Mouse (Mus musculus) lung, postnatal 0 days (tissue): ENCODE data around the gene Col1a2. TPM values are rescaled to one million over a fixed set of nuclear protein-coding genes. Genes with fewer than 3 reads are reported as not detected.

ENCODE experiments used
- ATAC-seq: fragments of 200-750 bp; cut with Nextera tagmentation; 2 replicates; pipeline ENCODE4 v1.8.0; 2017; ENCODE audit warnings: moderate library complexity
- DNase-seq: peaks from one replicate; pipeline ENCODE4 v3.0.0-alpha.2; 2016; ENCODE audit warnings: low spot score
- H3K27ac ChIP-seq: fragments of 300-500 bp; sonication (generic); 2 replicates; pipeline ENCODE4 v1.5.1; 2014; ENCODE audit warnings: antibody characterized with exemption, mild to moderate bottlenecking, low read length, mixed read lengths
- H3K27me3 ChIP-seq: fragments of 300-500 bp; sonication (generic); replicated peaks from 2 replicates; pipeline ENCODE4 v1.6.1; 2014; ENCODE audit warnings: low read length, mixed read lengths; ENCODE audit not compliant: insufficient read depth
- H3K36me3 ChIP-seq: fragments of 300-500 bp; sonication (generic); 2 replicates; pipeline ENCODE4 v1.6.1; 2014; ENCODE audit warnings: low read length, mixed read lengths; ENCODE audit not compliant: insufficient read depth
- H3K4me1 ChIP-seq: fragments of 300-500 bp; sonication (generic); 2 replicates; pipeline ENCODE4 v1.6.1; 2014; ENCODE audit warnings: antibody characterized with exemption, low read depth, low read length, mixed read lengths; ENCODE audit not compliant: insufficient read depth
- H3K4me2 ChIP-seq: fragments of 300-500 bp; sonication (generic); replicated peaks from 2 replicates; pipeline ENCODE4 v1.6.1; 2014; ENCODE audit warnings: low read depth, mild to moderate bottlenecking, low read length, moderate library complexity, mixed read lengths
- H3K4me3 ChIP-seq: fragments of 300-500 bp; sonication (generic); 2 replicates; pipeline ENCODE4 v1.5.1; 2014; ENCODE audit warnings: low read depth, low read length
- H3K9ac ChIP-seq: fragments of 300-500 bp; sonication (generic); replicated peaks from 2 replicates; pipeline ENCODE4 v1.6.1; 2014; ENCODE audit warnings: low read depth, mild to moderate bottlenecking
- H3K9me3 ChIP-seq: fragments of 300-500 bp; sonication (generic); 2 replicates; pipeline ENCODE4 v1.6.1; 2016; ENCODE audit warnings: low read length, mixed read lengths
- CTCF ChIP-seq: IDR thresholded peaks from 2 replicates; pipeline ENCODE4 v1.5.1; 2016; ENCODE audit warnings: antibody characterized with exemption, mild to moderate bottlenecking
- EP300 ChIP-seq: IDR thresholded peaks from 2 replicates; pipeline ENCODE4 v1.6.1; 2016; ENCODE audit warnings: antibody characterized with exemption, mild to moderate bottlenecking, control low read depth
- WGBS: fragments of 180-500 bp; shearing (Covaris S2); extraction: QIAGEN DNeasy Blood & Tissue Kit; methylation state at CpG from one replicate; pipeline ENCODE4 v1.1.7; 2014; 5-methylcytosine and 5-hydroxymethylcytosine counted together
- polyA plus RNA-seq: library from polyadenylated mRNA; unstranded; fragments of >200 nt; fragmentation: Nextera tagmentation; extraction: Ambion mirVana; gene quantifications from 2 replicates; pipeline ENCODE4 v1.2.1, GENCODE M21; 2015

The Col1a2 gene
- polyA plus RNA-seq, 1 experiment from 2014 or later, result 349 TPM

DNA sequence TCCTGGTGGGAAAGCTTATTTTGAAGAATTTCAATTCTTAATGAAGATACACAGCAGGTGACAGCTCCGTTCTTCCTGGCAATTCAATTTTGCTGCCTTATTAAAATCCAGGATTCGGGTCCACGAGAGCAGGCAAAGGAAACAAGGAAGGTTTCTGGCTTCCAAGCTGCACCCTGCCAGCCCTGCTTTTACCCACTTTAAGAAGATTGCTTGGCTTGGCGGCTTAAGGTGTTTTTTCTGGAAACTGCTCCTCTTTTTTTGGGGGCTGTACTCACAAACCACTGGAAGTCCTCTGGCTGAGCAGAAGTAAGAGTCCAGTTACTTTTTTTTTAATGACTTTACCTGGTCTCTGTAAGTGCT, 21.1 kb upstream of the Col1a2 start:
- DNase-seq (no peak), ATAC-seq (no peak)
- TF ChIP-seq CTCF (no peak), EP300 (no peak)
- no peak overlapping the region for H3K4me2 ChIP-seq
- no peaks in the 10 kb centered on the region for H3K27me3 ChIP-seq
- H3K27ac ChIP-seq, result no peak overlapping the region
- no peaks in the 10 kb centered on the region for H3K36me3 ChIP-seq
- H3K9me3 ChIP-seq, result no peaks in the 10 kb centered on the region
- no peaks in the 10 kb centered on the region for H3K4me1 ChIP-seq
- no peak overlapping the region for H3K4me3 ChIP-seq
- no peak overlapping the region for H3K9ac ChIP-seq
- WGBS, result 69% methylated on average over 4 of the region's 4 CpGs

- DNase-seq (peak; percentile 58), ATAC-seq (no peak; the same call in 1 of the 2 replicates)
- Histone ChIP-seq H3K36me3 (no peaks in the 10 kb centered on the region), H3K9me3 (no peaks in the 10 kb centered on the region), H3K4me2 (0 out of 2 replicates have a peak overlapping the region, but pooled peaks have one; percentile 5), H3K27me3 (no peaks in the 10 kb centered on the region), H3K4me3 (no peak overlapping the region), H3K9ac (no peak overlapping the region), H3K4me1 (no peaks in the 10 kb centered on the region), H3K27ac (no peak overlapping the region)
- no peak for TF ChIP-seq CTCF
- no peak for TF ChIP-seq EP300
- WGBS, result 23% methylated on average over 7 of the region's 7 CpGs
Measured at GRCm38 (mm10) chr6:4483937-4484601, 20.5 kb upstream of the Col1a2 start.

- ATAC-seq (peak; percentile 71), DNase-seq (peak; percentile 91)
- TF ChIP-seq CTCF, result no peak
- H3K9ac ChIP-seq, result no peak overlapping the region
- H3K27me3 ChIP-seq, result no peaks in the 10 kb centered on the region
- H3K27ac ChIP-seq, result peak overlapping the region; percentile 85
- no peak overlapping the region for H3K4me3 ChIP-seq
- no peaks in the 10 kb centered on the region for H3K9me3 ChIP-seq
- peak overlapping the region; percentile 27 for H3K4me2 ChIP-seq
- H3K4me1 ChIP-seq, result no peaks in the 10 kb centered on the region
- no peaks in the 10 kb centered on the region for H3K36me3 ChIP-seq
- WGBS, result 10% methylated on average over 1 of the region's 1 CpGs
Measured at GRCm38 (mm10) chr6:4488349-4488748, 16.3 kb upstream of the Col1a2 start.

GRCm38 (mm10) chr6:4488966-4489365, 15.6 kb upstream of the Col1a2 start:
- H3K27ac ChIP-seq, result peak overlapping the region; percentile 85
- TF ChIP-seq EP300 (no peak), CTCF (no peak)
- H3K9me3 ChIP-seq, result no peaks in the 10 kb centered on the region
- H3K36me3 ChIP-seq, result no peaks in the 10 kb centered on the region
- ATAC-seq (peak; percentile 6; the same call in 1 of the 2 replicates), DNase-seq (peak; percentile 41)
- no peak overlapping the region for H3K4me3 ChIP-seq
- H3K4me1 ChIP-seq, result no peaks in the 10 kb centered on the region
- 15% methylated on average over 1 of the region's 1 CpGs for WGBS
- H3K27me3 ChIP-seq, result no peaks in the 10 kb centered on the region
- peak overlapping the region; percentile 27 for H3K4me2 ChIP-seq
- H3K9ac ChIP-seq, result no peak overlapping the region

GRCm38 (mm10) chr6:4489366-4490245, 15.0 kb upstream of the Col1a2 start:
- WGBS, result 22% methylated on average over 6 of the region's 6 CpGs
- DNase-seq (peak; percentile 90), ATAC-seq (peak; percentile 91)
- Histone ChIP-seq H3K4me1 (no peaks in the 10 kb centered on the region), H3K4me3 (no peak overlapping the region), H3K9ac (no peak overlapping the region), H3K27me3 (no peaks in the 10 kb centered on the region), H3K36me3 (no peaks in the 10 kb centered on the region), H3K9me3 (no peaks in the 10 kb centered on the region), H3K4me2 (peak overlapping the region; percentile 27; the same call in 1 of the 2 replicates), H3K27ac (peak overlapping the region; percentile 85)
- TF ChIP-seq EP300, result peak; percentile 61
- no peak for TF ChIP-seq CTCF

DNA sequence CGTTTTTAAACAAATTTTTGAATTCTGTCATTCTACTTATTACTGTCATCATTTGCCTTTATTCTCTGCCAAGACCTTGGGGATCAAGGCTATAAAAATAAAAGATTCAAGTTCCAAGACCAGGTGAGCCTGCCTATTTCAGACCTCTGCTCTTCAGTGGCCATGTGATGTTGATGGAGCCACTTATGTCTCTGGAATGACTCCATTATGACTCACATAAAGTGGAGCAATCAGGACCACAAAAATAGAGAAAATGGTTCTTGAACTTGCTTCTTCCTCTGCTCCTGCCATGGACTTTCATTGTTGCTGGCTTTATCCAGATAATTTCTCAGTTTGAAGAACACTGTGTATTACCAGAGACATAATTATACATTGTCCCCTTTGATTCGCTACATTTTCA, 10.9 kb upstream of the Col1a2 start:
- 75% methylated on average over 2 of the region's 2 CpGs for WGBS

More for the DNA sequence above, 10.9 kb upstream of the Col1a2 start:
- Histone ChIP-seq H3K4me2 (no peak overlapping the region), H3K27ac (no peak overlapping the region), H3K4me1 (no peaks in the 10 kb centered on the region), H3K9ac (no peak overlapping the region), H3K27me3 (no peaks in the 10 kb centered on the region), H3K36me3 (no peaks in the 10 kb centered on the region), H3K9me3 (no peaks in the 10 kb centered on the region), H3K4me3 (no peak overlapping the region)
- no peak for TF ChIP-seq EP300
- TF ChIP-seq CTCF, result no peak
- no peak for DNase-seq
- ATAC-seq, result no peak
